Mouse (Mus musculus): ENCODE data around the gene Egfl8. TPM values are rescaled to one million over a fixed set of nuclear protein-coding genes. Genes with fewer than 3 reads are reported as not detected.

The Egfl8 gene
- polyA plus RNA-seq, 1 experiment from 2014 or later = 6.1 TPM

- H3K4me1 ChIP-seq = peaks cover 59% of the 10 kb centered on the region
- peak within 1 kb of the TSS; percentile 81 for H3K4me3 ChIP-seq
- H3K4me2 ChIP-seq (replicated peaks) = peak within 1 kb of the TSS; percentile 86
- 1% methylated on average over 21 of the region's 21 CpGs for WGBS
- peak within 1 kb of the TSS; percentile 96 for H3K9ac ChIP-seq (replicated peaks)
- H3K27ac ChIP-seq (replicated peaks) = peak within 1 kb of the TSS; percentile 97
- H3K9me3 ChIP-seq = no peaks in the 10 kb centered on the region
- 0 out of 2 replicates have a peak, but pooled peaks have one; percentile 0 for ATAC-seq (replicated peaks)
- H3K27me3 ChIP-seq = no peaks in the 10 kb centered on the region
- H3K36me3 ChIP-seq = peaks cover 12% of the 10 kb centered on the region
Observed at GRCm38 (mm10) chr17:34591029-34591993, 24.5 kb downstream of the Egfl8 start, which contains the start of gene Pbx2. Gene Pbx2, plus strand, starts transcription at chr17:34591266.

DNA sequence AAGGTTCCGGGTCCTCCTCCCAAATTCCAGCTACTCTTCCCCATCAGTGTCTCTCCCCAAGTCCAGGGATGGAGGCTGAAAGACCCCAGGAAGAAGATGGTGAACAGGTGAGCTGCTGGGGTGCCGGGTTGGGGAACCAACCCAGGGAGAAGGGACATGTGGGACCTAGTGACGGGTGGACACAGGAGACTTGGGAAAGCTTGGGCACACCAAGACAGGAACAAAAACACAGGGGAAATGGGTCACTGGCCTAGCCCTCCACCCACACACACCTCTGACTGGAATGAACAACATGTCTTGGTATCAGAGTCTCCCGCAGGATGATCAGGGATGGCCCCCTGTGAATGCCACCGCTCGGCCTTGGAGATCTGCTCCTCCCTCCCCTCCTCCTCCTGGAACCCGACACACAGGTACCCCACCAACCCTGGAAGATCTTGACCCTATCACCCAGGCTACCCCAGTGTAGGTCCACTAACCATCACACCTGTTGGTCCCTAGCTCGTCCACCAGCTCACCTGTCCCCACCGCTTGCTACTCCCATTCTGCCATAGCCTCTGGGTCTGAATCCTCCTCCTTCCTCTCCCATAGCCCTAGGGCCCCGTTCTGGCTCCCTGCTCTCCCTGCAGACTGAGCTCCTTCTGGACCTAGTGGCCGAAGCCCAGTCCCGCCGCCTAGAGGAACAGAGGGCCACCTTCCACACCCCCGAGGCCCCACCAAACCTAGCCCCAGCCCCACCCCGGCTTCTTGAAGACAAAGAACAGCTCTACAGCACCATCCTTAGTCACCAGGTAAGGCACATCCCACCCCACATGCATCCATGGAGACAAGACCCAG lies 25.4 kb downstream of the Egfl8 start:
- H3K4me1 ChIP-seq = peaks cover 62% of the 10 kb centered on the region
- no peaks in the 10 kb centered on the region for H3K9me3 ChIP-seq
- ATAC-seq (replicated peaks) = no peak
- 70% methylated on average over 15 of the region's 15 CpGs for WGBS
- 0 out of 2 replicates have a peak overlapping the region, but pooled peaks have one; percentile 81 for H3K4me3 ChIP-seq
- H3K4me2 ChIP-seq (replicated peaks) = no peak overlapping the region
- peak overlapping the region; percentile 97 for H3K27ac ChIP-seq (replicated peaks)
- H3K27me3 ChIP-seq = no peaks in the 10 kb centered on the region
- H3K9ac ChIP-seq (replicated peaks) = no peak overlapping the region
- H3K36me3 ChIP-seq = peaks cover 6% of the 10 kb centered on the region

GRCm38 (mm10) chr17:34589681-34590101 lies 26.1 kb downstream of the Egfl8 start, which contains the start of gene Gpsm3:
Gene Gpsm3, plus strand, starts transcription at chr17:34589806.
- ATAC-seq (replicated peaks) = no peak
- no peak within 1 kb of the TSS for H3K4me2 ChIP-seq (replicated peaks)
- 0 out of 2 replicates have a peak within 1 kb of the TSS, but pooled peaks have one; percentile 87 for H3K4me3 ChIP-seq
- no peaks in the 10 kb centered on the region for H3K9me3 ChIP-seq
- H3K36me3 ChIP-seq = no peaks in the 10 kb centered on the region
- WGBS = 51% methylated on average over 7 of the region's 7 CpGs
- H3K9ac ChIP-seq (replicated peaks) = no peak within 1 kb of the TSS
- no peaks in the 10 kb centered on the region for H3K27me3 ChIP-seq
- H3K27ac ChIP-seq (replicated peaks) = peak within 1 kb of the TSS; percentile 97
- H3K4me1 ChIP-seq = peaks cover 55% of the 10 kb centered on the region

- Histone ChIP-seq H3K9ac (replicated peaks) (no peak overlapping the region), H3K4me2 (replicated peaks) (no peak overlapping the region), H3K4me1 (peaks cover 50% of the 10 kb centered on the region), H3K9me3 (no peaks in the 10 kb centered on the region), H3K27me3 (no peaks in the 10 kb centered on the region), H3K27ac (replicated peaks) (no peak overlapping the region), H3K36me3 (no peaks in the 10 kb centered on the region), H3K4me3 (no peak overlapping the region)
- 52% methylated on average over 7 of the region's 7 CpGs for WGBS
- no peak for ATAC-seq (replicated peaks)
Observed at GRCm38 (mm10) chr17:34589206-34589605, 26.6 kb downstream of the Egfl8 start.

- Histone ChIP-seq H3K4me3 (0 out of 2 replicates have a peak overlapping the region, but pooled peaks have one; percentile 87), H3K27ac (replicated peaks) (no peak overlapping the region), H3K4me1 (peaks cover 46% of the 10 kb centered on the region), H3K36me3 (no peaks in the 10 kb centered on the region), H3K9me3 (no peaks in the 10 kb centered on the region), H3K4me2 (replicated peaks) (no peak overlapping the region), H3K27me3 (no peaks in the 10 kb centered on the region), H3K9ac (replicated peaks) (no peak overlapping the region)
- 57% methylated on average over 3 of the region's 3 CpGs for WGBS
- no peak for ATAC-seq (replicated peaks)
Observed at GRCm38 (mm10) chr17:34588767-34589166, 27.0 kb downstream of the Egfl8 start.

- H3K4me1 ChIP-seq = peaks cover 36% of the 10 kb centered on the region
Observed at GRCm38 (mm10) chr17:34587814-34588213, 28.0 kb downstream of the Egfl8 start.

DNA sequence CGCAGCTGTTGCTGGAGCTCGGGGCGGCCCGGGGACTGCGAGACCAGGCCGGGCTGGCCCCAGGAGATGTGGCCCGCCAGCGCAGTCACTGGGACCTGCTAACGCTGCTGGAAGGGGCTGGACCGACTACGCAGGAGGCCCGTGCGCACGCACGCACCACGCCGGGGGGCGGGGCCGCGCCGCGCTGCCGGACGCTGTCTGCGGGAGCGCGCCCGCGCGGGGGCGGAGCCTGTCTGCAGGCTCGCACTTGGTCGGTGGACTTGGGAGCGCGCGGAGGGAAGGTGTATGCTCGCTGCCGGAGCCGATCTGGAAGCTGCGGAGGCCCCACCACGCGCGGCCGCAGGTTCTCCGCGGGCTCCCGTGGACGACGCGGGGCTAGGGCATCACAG lies 28.4 kb downstream of the Egfl8 start:
- peak overlapping the region; percentile 92 for H3K9ac ChIP-seq (replicated peaks)
- peak overlapping the region; percentile 87 for H3K4me3 ChIP-seq
- peaks cover 34% of the 10 kb centered on the region for H3K4me1 ChIP-seq
- 0% methylated on average over 49 of the region's 50 CpGs for WGBS
- H3K27ac ChIP-seq (replicated peaks) = peak overlapping the region; percentile 100
- peak overlapping the region; percentile 96 for H3K4me2 ChIP-seq (replicated peaks)
- no peaks in the 10 kb centered on the region for H3K9me3 ChIP-seq
- no peaks in the 10 kb centered on the region for H3K36me3 ChIP-seq
- no peaks in the 10 kb centered on the region for H3K27me3 ChIP-seq
- peak; percentile 87 for ATAC-seq (replicated peaks)

More at GRCm38 (mm10) chr17:34587814-34588213, 28.0 kb downstream of the Egfl8 start:
- WGBS = 3% methylated on average over 19 of the region's 19 CpGs
- ATAC-seq (replicated peaks) = no peak
- no peaks in the 10 kb centered on the region for H3K9me3 ChIP-seq
- H3K27ac ChIP-seq (replicated peaks) = peak overlapping the region; percentile 100
- H3K27me3 ChIP-seq = no peaks in the 10 kb centered on the region
- no peaks in the 10 kb centered on the region for H3K36me3 ChIP-seq
- peak overlapping the region; percentile 92 for H3K9ac ChIP-seq (replicated peaks)
- peak overlapping the region; percentile 87 for H3K4me3 ChIP-seq
- peak overlapping the region; percentile 96 for H3K4me2 ChIP-seq (replicated peaks)

GRCm38 (mm10) chr17:34586796-34587422 lies 28.9 kb downstream of the Egfl8 start:
- Histone ChIP-seq H3K27ac (replicated peaks) (peak overlapping the region; percentile 100), H3K9me3 (no peaks in the 10 kb centered on the region), H3K9ac (replicated peaks) (peak overlapping the region; percentile 92), H3K4me3 (peak overlapping the region; percentile 87), H3K27me3 (no peaks in the 10 kb centered on the region), H3K4me1 (peaks cover 34% of the 10 kb centered on the region), H3K4me2 (replicated peaks) (peak overlapping the region; percentile 96), H3K36me3 (no peaks in the 10 kb centered on the region)
- under 1% methylated on average over 38 of the region's 38 CpGs for WGBS
- peak; percentile 84 for ATAC-seq (replicated peaks)

- Histone ChIP-seq H3K9ac (replicated peaks) (peak overlapping the region; percentile 92), H3K27me3 (no peaks in the 10 kb centered on the region), H3K27ac (replicated peaks) (peak overlapping the region; percentile 100), H3K4me3 (peak overlapping the region; percentile 87), H3K9me3 (no peaks in the 10 kb centered on the region), H3K4me2 (replicated peaks) (peak overlapping the region; percentile 96), H3K36me3 (no peaks in the 10 kb centered on the region), H3K4me1 (peaks cover 29% of the 10 kb centered on the region)
- ATAC-seq (replicated peaks) = peak; percentile 2; the same call in 1 of the 2 replicates
- 14% methylated on average over 32 of the region's 32 CpGs for WGBS
Observed at GRCm38 (mm10) chr17:34585877-34586771, 29.6 kb downstream of the Egfl8 start.

DNA sequence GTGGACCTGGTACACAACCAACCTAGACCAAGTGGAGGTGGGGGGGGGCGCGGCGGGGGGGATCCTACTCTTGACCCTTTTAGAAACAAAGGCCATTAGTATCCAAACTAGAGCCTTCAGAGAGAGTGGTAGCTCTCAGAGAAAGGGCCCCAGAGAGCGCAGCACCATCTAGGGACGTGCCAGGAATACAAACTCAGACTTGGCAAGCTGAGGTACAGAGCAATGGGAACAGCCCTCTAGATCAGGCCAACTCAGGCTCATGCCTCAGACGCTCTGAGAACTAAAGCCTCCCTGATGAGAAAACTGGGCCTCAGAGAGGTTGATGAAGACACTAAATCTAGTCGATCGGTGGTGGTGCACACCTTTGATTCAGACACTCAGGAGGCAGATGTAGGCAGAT lies 30.6 kb downstream of the Egfl8 start:
- no peak for ATAC-seq (replicated peaks)
- Histone ChIP-seq H3K27me3 (no peaks in the 10 kb centered on the region), H3K36me3 (no peaks in the 10 kb centered on the region), H3K27ac (replicated peaks) (0 out of 2 replicates have a peak overlapping the region, but pooled peaks have one; percentile 100), H3K9ac (replicated peaks) (no peak overlapping the region), H3K4me3 (no peak overlapping the region), H3K4me1 (peaks cover 22% of the 10 kb centered on the region), H3K9me3 (no peaks in the 10 kb centered on the region), H3K4me2 (replicated peaks) (no peak overlapping the region)
- 83% methylated on average over 8 of the region's 8 CpGs for WGBS

All from forebrain, embryonic 15.5 days (tissue).